Mouse (Mus musculus): ENCODE measurements around the gene Awat1. TPM values are rescaled to one million over a fixed set of nuclear protein-coding genes. Genes with fewer than 3 reads are reported as not detected.

Gene Awat1
- 0.02 TPM in 1 of 2 replicates, not detected in the other for polyA plus RNA-seq (2012; rRNA removed)

DNA sequence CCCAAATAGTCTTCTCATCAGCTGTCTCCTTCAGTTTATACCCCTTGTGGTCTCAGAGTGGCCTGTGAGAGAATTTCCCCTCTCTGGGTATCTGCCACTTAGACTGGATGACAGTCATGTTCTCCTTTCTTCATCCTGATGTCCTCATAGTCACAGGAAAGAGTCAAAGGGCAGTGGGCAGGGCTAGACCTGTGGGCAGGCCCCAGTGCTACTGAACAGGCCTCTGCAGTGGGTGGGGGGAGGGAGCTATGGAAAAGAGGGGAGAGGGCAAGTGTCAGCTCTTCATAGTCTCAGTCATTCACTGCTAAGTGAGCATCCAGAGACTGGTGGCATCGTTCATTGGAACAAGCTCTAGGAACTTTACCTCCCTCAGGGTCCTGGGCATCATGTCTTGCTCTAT lies at the start of gene Awat1:
Gene Awat1, plus strand, starts transcription at position 301 of the 400 bp plus-strand sequence.

DNA sequence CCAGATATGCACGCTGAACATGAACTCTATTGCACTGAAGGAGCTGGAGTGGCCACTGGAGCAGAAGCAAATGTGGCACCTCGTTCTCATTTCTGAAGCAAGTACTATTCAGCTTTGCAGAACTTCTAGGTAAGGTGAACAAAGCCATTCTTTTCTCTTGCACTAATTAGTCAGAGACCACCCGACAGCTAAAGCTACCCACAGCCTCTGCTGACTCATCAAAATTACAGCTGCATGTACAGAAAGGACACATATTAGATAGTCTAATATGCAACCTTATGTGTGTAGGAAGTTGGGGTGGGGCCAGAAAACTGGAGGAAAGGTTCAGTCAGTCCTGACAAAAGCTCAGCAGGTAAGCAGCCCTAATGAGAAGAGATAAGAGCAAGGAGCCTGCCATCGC lies 47.6 kb upstream of the Awat1 start, which contains the start of gene Dgat2l6:
Gene Dgat2l6, plus strand, starts transcription at position 368 of the 400 bp plus-strand sequence.

DNA sequence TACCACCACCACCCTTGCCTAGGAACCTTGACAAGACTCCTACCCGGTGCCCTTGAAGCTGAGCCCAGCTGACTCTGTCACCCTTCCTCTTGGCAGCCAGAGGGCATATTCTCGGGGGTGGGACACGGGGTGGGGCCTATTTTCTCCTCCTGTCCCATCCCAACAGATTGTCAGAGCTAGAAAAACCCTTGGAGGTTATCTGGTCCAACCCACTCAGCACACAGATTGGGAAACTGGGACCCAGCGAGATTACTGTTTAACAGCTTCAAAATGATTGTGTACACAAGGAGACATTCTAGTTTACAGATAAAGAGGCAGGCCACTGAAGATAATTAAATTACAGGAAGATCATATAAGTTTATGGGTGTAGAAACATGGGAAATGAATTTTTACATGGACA lies 22.7 kb downstream of the Awat1 start, which contains the start of gene P2ry4:
Gene P2ry4, minus strand, starts transcription at position 79 of the 400 bp plus-strand sequence.

DNA sequence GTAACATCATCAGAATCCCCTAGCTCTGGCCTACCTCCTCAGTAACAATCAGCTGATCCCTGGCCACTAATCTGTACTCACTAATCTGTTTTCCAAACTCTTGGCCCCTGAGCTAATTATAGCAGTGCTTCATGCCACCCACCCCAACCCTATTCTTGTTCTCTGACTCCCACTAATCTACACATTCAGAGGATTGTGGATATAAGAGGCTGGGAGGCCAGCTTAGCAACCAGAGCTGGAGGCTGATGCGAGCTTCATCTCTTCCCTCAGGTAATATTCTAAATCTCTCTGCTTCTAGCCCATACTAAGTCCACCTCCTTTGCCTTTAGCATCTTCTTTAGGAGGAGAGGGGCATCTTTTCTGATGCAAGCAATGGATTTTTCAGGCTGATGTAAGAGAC lies 33.3 kb downstream of the Awat1 start, which contains the start of gene Arr3:
Gene Arr3, plus strand, starts transcription at position 184 of the 400 bp plus-strand sequence.

DNA sequence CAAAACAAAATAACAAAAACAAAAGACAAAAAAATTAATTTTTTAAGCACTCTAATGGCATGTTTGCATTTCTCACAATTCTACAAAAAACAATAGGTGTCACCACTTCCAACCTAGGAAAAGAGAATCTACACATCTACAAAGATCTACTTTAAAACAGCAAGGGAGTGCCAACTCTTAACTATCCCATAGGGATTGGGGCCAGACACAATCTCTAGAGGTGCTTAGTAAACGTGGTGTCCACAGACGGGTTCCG lies 53.4 kb downstream of the Awat1 start, which contains the start of gene Kif4:
Gene Kif4, plus strand, starts transcription at position 192 of the 256 bp plus-strand sequence.

DNA sequence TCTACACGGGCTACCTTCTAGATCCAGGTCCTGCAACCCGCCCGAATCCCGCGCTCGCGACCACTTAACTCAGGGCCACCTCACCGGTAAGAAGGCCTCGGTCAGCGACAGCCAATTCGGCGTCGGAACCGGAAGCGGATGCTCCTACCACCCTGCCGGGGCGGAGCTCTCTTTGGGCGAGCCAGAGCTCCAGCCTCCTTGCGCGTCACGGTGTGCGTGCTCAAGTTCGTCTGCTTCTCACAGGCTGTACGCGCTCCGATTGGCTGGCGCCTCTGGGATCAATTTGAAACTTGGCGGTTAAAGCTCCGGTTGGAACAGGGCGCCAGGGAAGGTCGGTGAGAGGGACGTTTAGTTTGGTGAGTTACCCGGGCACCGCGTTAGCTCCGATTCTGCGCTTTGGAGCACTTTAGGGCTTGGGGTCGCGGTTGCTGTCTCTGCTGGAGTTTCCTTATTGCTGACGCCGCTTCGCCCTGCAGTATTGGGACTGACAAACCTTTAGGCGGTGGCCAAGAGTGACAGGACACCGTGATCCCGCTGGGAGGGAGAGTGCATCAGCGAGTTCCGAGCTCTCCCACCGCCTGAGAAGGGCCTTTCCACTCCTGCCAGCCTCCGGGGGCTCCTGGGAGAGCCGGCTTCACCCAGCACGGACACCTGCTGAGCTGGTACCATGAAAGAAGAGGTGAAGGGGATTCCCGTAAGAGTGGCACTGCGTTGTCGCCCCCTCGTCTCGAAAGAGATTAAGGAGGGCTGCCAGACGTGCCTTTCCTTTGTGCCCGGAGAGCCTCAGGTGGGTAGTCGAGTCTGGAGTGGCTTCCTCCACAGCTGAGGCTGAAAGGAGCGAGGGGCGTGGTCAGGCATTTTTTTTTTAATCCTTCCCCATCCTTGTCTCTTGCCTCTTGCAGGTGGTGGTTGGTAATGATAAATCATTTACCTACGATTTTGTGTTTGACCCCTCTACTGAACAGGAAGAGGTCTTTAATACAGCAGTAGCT lies 54.0 kb downstream of the Awat1 start, which contains the start of gene Pdzd11:
Gene Pdzd11, minus strand, starts transcription at position 767 of the 992 bp plus-strand sequence.

Other genes with a start within 250 kb of the Awat1 start
- not detected in 2 replicates for gene Otud6a, start 143.2 kb upstream of the Awat1 start, polyA plus RNA-seq (2012; rRNA removed)
- 0.16 and 0.34 TPM in 2 replicates for gene Awat2, start 129.5 kb upstream of the Awat1 start, polyA plus RNA-seq (2012; rRNA removed)
- 32.7 and 33.7 TPM in 2 replicates for gene Igbp1, start 78.0 kb upstream of the Awat1 start, polyA plus RNA-seq (2012; rRNA removed)
- gene Dgat2l6, start 47.4 kb upstream of the Awat1 start, polyA plus RNA-seq (2012; rRNA removed) = 0.01 TPM in 1 of 2 replicates, not detected in the other
- 0.72 and 0.91 TPM in 2 replicates for gene P2ry4, start 22.6 kb downstream of the Awat1 start, polyA plus RNA-seq (2012; rRNA removed)
- not detected in 2 replicates for gene Arr3, start 33.2 kb downstream of the Awat1 start, polyA plus RNA-seq (2012; rRNA removed)
- gene Kif4, start 53.5 kb downstream of the Awat1 start, polyA plus RNA-seq (2012; rRNA removed) = 6.1 TPM in 2 replicates
- gene Pdzd11, start 54.3 kb downstream of the Awat1 start, polyA plus RNA-seq (2012; rRNA removed) = 22.6 and 23.8 TPM in 2 replicates
- gene Gdpd2, start 157.6 kb downstream of the Awat1 start, polyA plus RNA-seq (2012; rRNA removed) = 0.36 and 0.61 TPM in 2 replicates
- gene Dlg3, start 195.5 kb downstream of the Awat1 start, polyA plus RNA-seq (2012; rRNA removed) = 5.4 and 5.6 TPM in 2 replicates